Mouse (Mus musculus) urinary bladder, postnatal 36 days (tissue): ENCODE data around the gene Cep170b.

Experiments used
- DNase-seq, 2 experiments: peaks; one replicate each; pipeline ENCODE4 v3.0.0; 2022; ENCODE audit warnings: low spot score in 2 of 2, mixed read lengths in 1 of 2

Cep170b gene

GRCm38 (mm10) chr12:112720216-112720615 is at the start of gene Cep170b:
Gene Cep170b (plus strand): TSS chr12:112720455.
- no peak for DNase-seq

- peak in 1 of 2 experiments; percentile 62 for DNase-seq
Measured at GRCm38 (mm10) chr12:112670718-112671393, 49.4 kb upstream of the Cep170b start.

- DNase-seq, result no peak
Measured at GRCm38 (mm10) chr12:112671891-112672290, 48.4 kb upstream of the Cep170b start.

GRCm38 (mm10) chr12:112672744-112673575 is 47.3 kb upstream of the Cep170b start:
- DNase-seq, result peak in 1 of 2 experiments; percentile 39

GRCm38 (mm10) chr12:112673576-112674091 is 46.6 kb upstream of the Cep170b start:
- DNase-seq, result peak in 1 of 2 experiments; percentile 26

GRCm38 (mm10) chr12:112674132-112675011 is 45.9 kb upstream of the Cep170b start, which contains the start of gene Akt1:
Gene Akt1 (minus strand): TSS chr12:112674884.
- DNase-seq, result peak; percentile 59 to 65

GRCm38 (mm10) chr12:112675245-112676035 is 44.8 kb upstream of the Cep170b start:
- peak; percentile 76 to 80 for DNase-seq

- no peak for DNase-seq
Measured at GRCm38 (mm10) chr12:112677076-112677475, 43.2 kb upstream of the Cep170b start.

GRCm38 (mm10) chr12:112677943-112678554 is 42.2 kb upstream of the Cep170b start:
- peak in 1 of 2 experiments; percentile 22 for DNase-seq

GRCm38 (mm10) chr12:112678555-112679026 is 41.7 kb upstream of the Cep170b start, which contains the start of gene Zbtb42:
Gene Zbtb42 (plus strand): TSS chr12:112678828.
- DNase-seq, result peak; percentile 65 to 72

- DNase-seq, result peak; percentile 64 to 80
Measured at GRCm38 (mm10) chr12:112679027-112679996, 40.9 kb upstream of the Cep170b start.

GRCm38 (mm10) chr12:112683351-112683750 is 36.9 kb upstream of the Cep170b start:
- no peak for DNase-seq

- no peak for DNase-seq
Measured at GRCm38 (mm10) chr12:112688458-112688857, 31.8 kb upstream of the Cep170b start.

GRCm38 (mm10) chr12:112693185-112694126 is 26.8 kb upstream of the Cep170b start:
- DNase-seq, result peak; percentile 93

GRCm38 (mm10) chr12:112694127-112694475 is 26.2 kb upstream of the Cep170b start:
- DNase-seq, result no peak

GRCm38 (mm10) chr12:112696806-112697425 is 23.3 kb upstream of the Cep170b start:
- no peak for DNase-seq

GRCm38 (mm10) chr12:112700522-112700921 is 19.7 kb upstream of the Cep170b start:
- no peak for DNase-seq
